Mouse (Mus musculus) adrenal gland, adult 2 months (tissue): ENCODE measurements around the gene Tmem91. TPM values are rescaled to one million over a fixed set of nuclear protein-coding genes. Genes with fewer than 3 reads are reported as not detected.

Source experiments
- DNase-seq: peaks from one replicate; pipeline ENCODE4 v3.0.0; 2021
- polyA plus RNA-seq: library from polyadenylated mRNA; depleted of rRNA; stranded (reverse); fragments of >200 nt; gene quantifications from 2 replicates; pipeline ENCODE4 v1.2.3, GENCODE M21; 2012
- total RNA-seq, 2 experiments: library from RNA; stranded (reverse); gene quantifications; 2 replicates each; pipeline ENCODE4 v1.2.3; 2021

Tmem91 gene
- total and polyA plus RNA-seq, 3 experiments = 0.37 to 1.1 TPM; not detected in 1

- no peak for DNase-seq
Observed at GRCm38 (mm10) chr7:25700732-25701131, 25.8 kb upstream of the Tmem91 start.

- DNase-seq = no peak
Observed at GRCm38 (mm10) chr7:25699851-25700250, 24.9 kb upstream of the Tmem91 start.

GRCm38 (mm10) chr7:25694104-25694503 lies 19.1 kb upstream of the Tmem91 start:
- DNase-seq = no peak

GRCm38 (mm10) chr7:25690051-25690450 lies 15.1 kb upstream of the Tmem91 start:
- DNase-seq = no peak

- DNase-seq = no peak
Observed at GRCm38 (mm10) chr7:25689603-25690021, 14.6 kb upstream of the Tmem91 start.

- DNase-seq = peak; percentile 90
Observed at GRCm38 (mm10) chr7:25688810-25689586, 14.0 kb upstream of the Tmem91 start.

- peak; percentile 73 for DNase-seq
Observed at GRCm38 (mm10) chr7:25687811-25688401, 12.9 kb upstream of the Tmem91 start.

- DNase-seq = peak; percentile 90
Observed at GRCm38 (mm10) chr7:25686680-25687531, 11.9 kb upstream of the Tmem91 start, which contains the start of gene Tgfb1. Gene Tgfb1, plus strand, starts transcription at chr7:25687002.

- no peak for DNase-seq
Observed at GRCm38 (mm10) chr7:25685926-25686470, 11.0 kb upstream of the Tmem91 start.

- DNase-seq = no peak
Observed at GRCm38 (mm10) chr7:25684659-25685058, 9.7 kb upstream of the Tmem91 start.

GRCm38 (mm10) chr7:25683474-25684180 lies 8.7 kb upstream of the Tmem91 start:
- DNase-seq = no peak

GRCm38 (mm10) chr7:25681341-25682231 lies 6.6 kb upstream of the Tmem91 start:
- no peak for DNase-seq

- peak; percentile 96 for DNase-seq
Observed at GRCm38 (mm10) chr7:25680514-25681258, 5.7 kb upstream of the Tmem91 start, which contains the start of gene B9d2. Gene B9d2, plus strand, starts transcription at chr7:25680780.

- DNase-seq = peak; percentile 24
Observed at GRCm38 (mm10) chr7:25679971-25680370, 5.0 kb upstream of the Tmem91 start.

GRCm38 (mm10) chr7:25677013-25677412 lies 2.0 kb upstream of the Tmem91 start:
- no peak for DNase-seq

- peak; percentile 82 for DNase-seq
Observed at GRCm38 (mm10) chr7:25676085-25676781, 1.3 kb upstream of the Tmem91 start.

- no peak for DNase-seq
Observed at GRCm38 (mm10) chr7:25675405-25675804, 439 bp upstream of the Tmem91 start.

GRCm38 (mm10) chr7:25674297-25674696 lies 669 bp downstream of the Tmem91 start:
- no peak for DNase-seq

- DNase-seq = no peak
Observed at GRCm38 (mm10) chr7:25672442-25672841, 2.5 kb downstream of the Tmem91 start.
